Mouse (Mus musculus) hindbrain, embryonic 12.5 days (tissue): ENCODE data around the gene Tmed2. TPM values are rescaled to one million over a fixed set of nuclear protein-coding genes. Genes with fewer than 3 reads are reported as not detected.
"Not testable (repeated sequence)": the region's sequence is repeated elsewhere in the genome, so short reads cannot be mapped to it uniquely, and the experiment has no call there.

ENCODE experiments used
- ATAC-seq: fragments of 200-750 bp; cut with Nextera tagmentation; 2 replicates; pipeline ENCODE4 v1.8.0; 2017; ENCODE audit warnings: moderate TSS enrichment; ENCODE audit not compliant: low FRiP score
- H3K27ac ChIP-seq: fragments of 300-500 bp; sonication (generic); 2 replicates; pipeline ENCODE4 v1.5.1; 2016; ENCODE audit warnings: mild to moderate bottlenecking
- H3K27me3 ChIP-seq: fragments of 300-500 bp; sonication (generic); 2 replicates; pipeline ENCODE4 v1.6.1; 2016; ENCODE audit warnings: mild to moderate bottlenecking
- H3K36me3 ChIP-seq: fragments of 300-500 bp; sonication (generic); 2 replicates; pipeline ENCODE4 v1.6.1; 2016; ENCODE audit warnings: mild to moderate bottlenecking
- H3K4me1 ChIP-seq: fragments of 300-500 bp; sonication (generic); 2 replicates; pipeline ENCODE4 v1.6.1; 2016
- H3K4me2 ChIP-seq: fragments of 300-500 bp; sonication (generic); replicated peaks from 2 replicates; pipeline ENCODE4 v1.6.1; 2016; ENCODE audit warnings: mild to moderate bottlenecking
- H3K4me3 ChIP-seq: fragments of 300-500 bp; sonication (generic); 2 replicates; pipeline ENCODE4 v1.5.1; 2016; ENCODE audit warnings: mild to moderate bottlenecking
- H3K9ac ChIP-seq: fragments of 300-500 bp; sonication (generic); 2 replicates; pipeline ENCODE4 v1.6.1; 2016; ENCODE audit warnings: mild to moderate bottlenecking, moderate library complexity
- H3K9me3 ChIP-seq: fragments of 300-500 bp; sonication (generic); replicated peaks from 2 replicates; pipeline ENCODE4 v1.6.1; 2016; ENCODE audit warnings: mild to moderate bottlenecking
- WGBS: fragments of 180-500 bp; shearing (Covaris S2); methylation state at CpG from one replicate; pipeline ENCODE4 v1.1.7; 2016; 5-methylcytosine and 5-hydroxymethylcytosine counted together
- polyA plus RNA-seq: library from polyadenylated mRNA; unstranded; fragments of >200 nt; fragmentation: Nextera tagmentation; extraction: Ambion mirVana; gene quantifications from 2 replicates; pipeline ENCODE4 v1.2.1, GENCODE M21; 2016

Tmed2 gene
- polyA plus RNA-seq, 1 experiment from 2014 or later: 418 TPM

- peaks cover 40% of the 10 kb centered on the region for H3K36me3 ChIP-seq
- ATAC-seq: peak; percentile 99
- peak overlapping the region; percentile 78 for H3K9ac ChIP-seq
- no peaks in the 10 kb centered on the region for H3K9me3 ChIP-seq
- WGBS: 7% methylated on average over 30 of the region's 30 CpGs
- H3K4me2 ChIP-seq: peak overlapping the region; percentile 93
- H3K27ac ChIP-seq: peak overlapping the region; percentile 57; the same call in 1 of the 2 replicates
- no peaks in the 10 kb centered on the region for H3K27me3 ChIP-seq
- H3K4me3 ChIP-seq: peak overlapping the region; percentile 91
- H3K4me1 ChIP-seq: peaks cover 18% of the 10 kb centered on the region
Measured at GRCm38 (mm10) chr5:124598224-124599174, 58.0 kb downstream of the Tmed2 start.

- 65% methylated on average over 8 of the region's 8 CpGs for WGBS
- Histone ChIP-seq H3K36me3 (peaks cover 28% of the 10 kb centered on the region), H3K4me2 (peak overlapping the region; percentile 93), H3K4me3 (peak overlapping the region; percentile 91), H3K4me1 (peaks cover 18% of the 10 kb centered on the region)
- not testable (repeated sequence) for H3K9ac ChIP-seq, ATAC-seq, H3K27me3 ChIP-seq, H3K9me3 ChIP-seq, H3K27ac ChIP-seq
Measured at GRCm38 (mm10) chr5:124599726-124600125, 59.2 kb downstream of the Tmed2 start.

Other genes with a start within 250 kb of the Tmed2 start
- 17.5 and 18.6 TPM in 2 replicates for gene Mphosph9, start 212.7 kb upstream of the Tmed2 start, polyA plus RNA-seq
- gene 2810006K23Rik, start 212.6 kb upstream of the Tmed2 start, polyA plus RNA-seq: 16.6 and 20.0 TPM in 2 replicates
- gene Cdk2ap1, start 177.6 kb upstream of the Tmed2 start, polyA plus RNA-seq: 142 and 163 TPM in 2 replicates
- 108 and 113 TPM in 2 replicates for gene Sbno1, start 114.7 kb upstream of the Tmed2 start, polyA plus RNA-seq
- gene Kmt5a, start 100.8 kb upstream of the Tmed2 start, polyA plus RNA-seq: 62.9 and 67.3 TPM in 2 replicates
- 18.0 and 20.0 TPM in 2 replicates for gene Rilpl2, start 62.3 kb upstream of the Tmed2 start, polyA plus RNA-seq
- 23.8 and 27.2 TPM in 2 replicates for gene Snrnp35, start 57.6 kb upstream of the Tmed2 start, polyA plus RNA-seq
- gene Rilpl1, start 9.3 kb upstream of the Tmed2 start, polyA plus RNA-seq: 18.9 and 20.9 TPM in 2 replicates
- 18.0 and 19.1 TPM in 2 replicates for gene Ddx55, start 12.2 kb downstream of the Tmed2 start, polyA plus RNA-seq
- 66.0 and 69.5 TPM in 2 replicates for gene Eif2b1, start 38.4 kb downstream of the Tmed2 start, polyA plus RNA-seq
- 65.6 and 71.0 TPM in 2 replicates for gene Gtf2h3, start 38.4 kb downstream of the Tmed2 start, polyA plus RNA-seq
- 54.5 and 61.2 TPM in 2 replicates for gene Atp6v0a2, start 87.9 kb downstream of the Tmed2 start, polyA plus RNA-seq
- gene Dnah10, start 184.4 kb downstream of the Tmed2 start, polyA plus RNA-seq: 0.26 and 0.40 TPM in 2 replicates